ENCODE assay signal across 9 mouse cellular contexts in the genomic region with DNA sequence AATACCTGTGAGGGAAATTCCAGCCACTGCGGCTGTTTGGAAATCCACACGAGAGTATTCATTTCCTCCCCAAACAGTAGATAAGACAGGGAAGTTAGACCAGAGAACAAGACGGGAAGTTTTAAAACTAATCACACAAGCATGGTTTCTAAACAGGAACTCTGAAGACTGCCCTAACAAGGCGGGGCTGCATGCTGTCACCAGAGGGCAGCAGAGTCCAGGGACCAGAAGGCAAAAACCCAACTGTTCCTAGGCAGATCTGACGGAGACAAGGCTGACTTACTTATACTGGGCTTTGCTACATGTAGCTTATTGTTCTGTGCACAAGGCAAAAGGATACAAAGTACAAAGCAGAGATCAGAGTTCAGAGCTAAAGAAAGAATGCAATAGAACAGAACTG. TPM values are rescaled to one million over a fixed set of nuclear protein-coding genes. Genes with fewer than 3 reads are reported as not detected.
DNase-seq lines count a peak whose midpoint lies in the region; ATAC-seq and TF ChIP-seq lines count a peak whose summit lies in the region.
"Had no signal": no experiment of that assay in that cellular context is flagged by ENCODE, and none has a peak within 500 bp of the region (broad histone marks: within the 10 kb centered on the region; RNA-seq: fewer than 3 reads in every experiment).

No protein-coding gene starts in this region.

- H3K79me2 ChIP-seq in C2C12 (ENCODE audit: control insufficient read depth, insufficient read depth) = no peaks in the 10 kb centered on the region

- no peaks in the 10 kb centered on the region for H3K79me3 ChIP-seq in C2C12 (ENCODE audit: low read depth)

- H3K36me3 ChIP-seq in C2C12 (ENCODE audit: control insufficient read depth, insufficient read depth) = no peaks in the 10 kb centered on the region
- no peaks in the 10 kb centered on the region for H3K36me3 ChIP-seq in lung, embryonic 14.5 days (ENCODE audit: insufficient read depth)
- H3K36me3 ChIP-seq: limb, embryonic 13.5 days had no signal

- H3K27me3 ChIP-seq in C2C12 (ENCODE audit: control insufficient read depth, insufficient read depth, insufficient read length) = no peaks in the 10 kb centered on the region
- H3K27me3 ChIP-seq in lung, embryonic 14.5 days (ENCODE audit: insufficient read depth, low read length) = 0 out of 2 replicates have a peak, but pooled peaks cover 4% of the 10 kb centered on the region

- ATAC-seq in lung, embryonic 14.5 days (ENCODE audit: insufficient read depth) = peak; percentile 54; the same call in 1 of the 2 replicates

- intact Hi-C loops in gastrocnemius, postnatal 36 days (cut with DNase I) = loop anchor here (2.0 to 5.0 kb wide), 2 partner anchors 96 to 319 kb away; no protein-coding TSS in a partner anchor

- H3K4me2 ChIP-seq in lung, embryonic 14.5 days = no peak overlapping the region
- H3K4me2 ChIP-seq: limb, embryonic 13.5 days had no signal

- peak; percentile 89 for TF ChIP-seq CTCF in C2C12 (IDR thresholded peaks at IDR 0.05; ENCODE audit: control insufficient read depth, insufficient read depth, insufficient read length)
- peak; percentile 95 for TF ChIP-seq CTCF in lung, embryonic 14.5 days (IDR thresholded peaks at IDR 0.05; ENCODE audit: low read depth)

- H3K27ac ChIP-seq in lung, embryonic 14.5 days (ENCODE audit: low read depth) = no peak overlapping the region
- H3K27ac ChIP-seq: limb, embryonic 13.5 days had no signal

- no peak overlapping the region for H3ac ChIP-seq in C2C12 (ENCODE audit: control insufficient read depth, insufficient read length, low read depth)

- H3K4me1 ChIP-seq in lung, embryonic 14.5 days (ENCODE audit: insufficient read depth) = 0 out of 2 replicates have a peak, but pooled peaks cover 3% of the 10 kb centered on the region

- no peaks in the 10 kb centered on the region for H3K9me3 ChIP-seq in lung, embryonic 14.5 days (ENCODE audit: low read depth, low read length)
- H3K9me3 ChIP-seq: limb, embryonic 13.5 days had no signal

- 7% methylated on average over 5 of the region's 5 CpGs for WGBS in lung, embryonic 14.5 days

- no peak overlapping the region for H3K9ac ChIP-seq in lung, embryonic 14.5 days
- H3K9ac ChIP-seq: limb, embryonic 13.5 days had no signal

- DNase-seq in R1 (ENCODE audit: low read depth, low spot score) = peak; percentile 66
- peak; percentile 90 to 95 for DNase-seq in cerebellum, postnatal 14 days
- peak; percentile 66 to 73 for DNase-seq in gastrocnemius, postnatal 36 days
- DNase-seq in kidney, postnatal 36 days = peak; percentile 83 to 94
- DNase-seq in lung, embryonic 14.5 days = peak; percentile 90
- peak; percentile 85 for DNase-seq in right cerebral cortex, postnatal 14 days
- peak; percentile 89 for DNase-seq in urinary bladder, postnatal 14 days (ENCODE audit: low spot score)

- no peak overlapping the region for H3K4me3 ChIP-seq in C2C12 (ENCODE audit: insufficient read depth, poor library complexity, severe bottlenecking)
- H3K4me3 ChIP-seq in lung, embryonic 14.5 days (ENCODE audit: low read depth, low read length) = no peak overlapping the region
- H3K4me3 ChIP-seq: limb, embryonic 13.5 days had no signal

TF ChIP-seq in C2C12, 6 proteins besides CTCF, POLR2A, EP300 and RAD21:
- TF ChIP-seq MAX (IDR thresholded peaks at IDR 0.05) (no peak), MYOG (IDR thresholded peaks at IDR 0.05; ENCODE audit: control insufficient read depth, extremely low read depth, insufficient read length) (no peak), MYOD1 (IDR thresholded peaks at IDR 0.05; ENCODE audit: control insufficient read depth, insufficient read length, low read depth) (no peak), FOSL1 (IDR thresholded peaks at IDR 0.05; ENCODE audit: insufficient read depth, low read length, poor library complexity, severe bottlenecking) (no peak), CEBPB (IDR thresholded peaks at IDR 0.05; ENCODE audit: low read depth) (no peak), USF1 (IDR thresholded peaks at IDR 0.05; ENCODE audit: low read depth) (no peak)
TF ChIP-seq in C2C12: peak in this region for 0.

RNA-seq across cellular contexts. Expression of a gene that starts 5.2 kb away (rescaled TPM):
- 20.1 TPM for polyA plus RNA-seq in C2C12 (2012; fragmentation: generic; extraction: Trizol)
- under 1 TPM; 0.44 to 0.92 TPM for total RNA-seq in gastrocnemius, postnatal 36 days (2021)
- 3.2 and 3.6 TPM in 2 replicates for polyA plus RNA-seq in lung, embryonic 14.5 days (2014; fragmentation: Nextera tagmentation; extraction: Ambion mirVana)

RNA-seq across cellular contexts. Expression of a gene that starts 43.2 kb away (rescaled TPM):
- 28.8 TPM for polyA plus RNA-seq in C2C12 (2012; fragmentation: generic; extraction: Trizol)
- total RNA-seq in gastrocnemius, postnatal 36 days (2021) = 1 to 10 TPM; 3.4 to 4.9 TPM
- 76.7 and 82.6 TPM in 2 replicates for polyA plus RNA-seq in lung, embryonic 14.5 days (2014; fragmentation: Nextera tagmentation; extraction: Ambion mirVana)

RNA-seq across cellular contexts. Expression of a gene that starts 50.4 kb away (rescaled TPM):
- 0.06 TPM for polyA plus RNA-seq in C2C12 (2012; fragmentation: generic; extraction: Trizol)
- 1 to 10 TPM in 1 of 2 experiments, under 1 TPM in 1; 0.71 to 1.5 TPM for total RNA-seq in gastrocnemius, postnatal 36 days (2021)
- 0.07 TPM in 1 of 2 replicates, not detected in the other for polyA plus RNA-seq in lung, embryonic 14.5 days (2014; fragmentation: Nextera tagmentation; extraction: Ambion mirVana)
- polyA plus RNA-seq: limb, embryonic 13.5 days had no signal
